Comparison of ENCODE assay signal across 19 mouse cellular contexts in the genomic region with DNA sequence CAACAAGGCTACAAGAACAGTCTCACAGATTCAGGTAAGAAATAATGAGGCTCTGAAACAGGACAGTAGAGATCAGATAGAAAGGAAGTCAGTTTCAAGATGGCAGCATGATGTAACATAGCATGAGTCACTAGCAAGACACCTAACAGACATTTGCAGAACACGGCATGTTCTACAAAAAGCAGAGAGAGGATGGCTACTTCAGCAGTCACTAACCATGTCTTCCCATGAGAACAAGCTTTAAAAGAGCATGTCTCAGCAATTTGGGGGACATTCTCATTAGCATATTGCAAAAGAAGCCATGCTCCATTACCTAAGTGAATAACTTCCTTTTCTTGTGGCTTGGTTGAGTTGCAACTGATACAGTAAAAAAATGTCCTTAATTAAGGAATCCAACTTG.
DNase-seq lines count a peak whose midpoint lies in the region; ATAC-seq and TF ChIP-seq lines count a peak whose summit lies in the region.
"Had no signal": no experiment of that assay in that cellular context is flagged by ENCODE, and none has a peak within 500 bp of the region (broad histone marks: within the 10 kb centered on the region; RNA-seq: fewer than 3 reads in every experiment).

No protein-coding gene starts in this region.

- TF ChIP-seq POLR2A in MEL (IDR thresholded peaks at IDR 0.05; ENCODE audit: control insufficient read depth in 1 of 2, insufficient read depth in 1 of 2, low read depth in 1 of 2, low read length in 2 of 2, poor library complexity in 1 of 2): no peak

- no peak overlapping the region for H3K4me3 ChIP-seq in MEL (ENCODE audit: control insufficient read depth in 1 of 2, insufficient read depth in 1 of 2, low read depth in 2 of 2, low read length in 2 of 2)
- no peak overlapping the region for H3K4me3 ChIP-seq in forebrain, postnatal 0 days (ENCODE audit: low read depth, low read length)
- H3K4me3 ChIP-seq in heart, embryonic 12.5 days: no peak overlapping the region
- H3K4me3 ChIP-seq: embryonic facial prominence, embryonic 10.5 days; forebrain, embryonic 13.5 days; hindbrain, embryonic 10.5 days; hindbrain, embryonic 15.5 days had no signal

- no peaks in the 10 kb centered on the region for H3K9me3 ChIP-seq in MEL (replicated peaks; ENCODE audit: insufficient read depth, low read length)
- no peaks in the 10 kb centered on the region for H3K9me3 ChIP-seq in forebrain, postnatal 0 days (ENCODE audit: low read length)
- H3K9me3 ChIP-seq in heart, embryonic 12.5 days (replicated peaks): no peaks in the 10 kb centered on the region; the same call in 1 of the 2 replicates
- H3K9me3 ChIP-seq: embryonic facial prominence, embryonic 10.5 days; forebrain, embryonic 13.5 days; hindbrain, embryonic 10.5 days; hindbrain, embryonic 15.5 days had no signal

- no peaks in the 10 kb centered on the region for H3K79me2 ChIP-seq in MEL (ENCODE audit: control insufficient read depth, insufficient read depth, low read length, poor library complexity)

- no peak for TF ChIP-seq RAD21 in MEL (IDR thresholded peaks at IDR 0.05; ENCODE audit: low read depth, low read length)

- TF ChIP-seq CTCF in MEL (IDR thresholded peaks at IDR 0.05 in 2 of 3, conservative IDR thresholded peaks at IDR 0.05 in 1 of 3; ENCODE audit: control insufficient read depth in 1 of 3, insufficient read depth in 1 of 3, low read depth in 2 of 3, low read length in 3 of 3, poor library complexity in 1 of 3, severe bottlenecking in 1 of 3): no peak
- TF ChIP-seq CTCF in forebrain, postnatal 0 days (IDR thresholded peaks at IDR 0.05; ENCODE audit: low read depth): no peak

- peak; percentile 7 for DNase-seq in MEL (ENCODE audit: low read depth, low spot score)
- no peak for DNase-seq in forebrain, postnatal 0 days
- DNase-seq in adrenal gland, adult 2 months: no peak
- DNase-seq: adrenal gland, postnatal 10 days; cerebellum, adult 18-20 months; cerebellum, adult 9-11 months; cerebellum, postnatal 36 days; gastrocnemius, postnatal 36 days; heart, adult 18-20 months had no signal

- no peak for TF ChIP-seq EP300 in MEL (IDR thresholded peaks at IDR 0.05; ENCODE audit: low read depth in 1 of 2, low read length in 2 of 2)

- no peaks in the 10 kb centered on the region for H3K4me1 ChIP-seq in MEL (ENCODE audit: control insufficient read depth in 1 of 2, insufficient read depth in 2 of 2, low read length in 2 of 2)
- no peaks in the 10 kb centered on the region for H3K4me1 ChIP-seq in forebrain, postnatal 0 days (ENCODE audit: insufficient read depth)
- no peaks in the 10 kb centered on the region for H3K4me1 ChIP-seq in heart, embryonic 12.5 days (replicated peaks)
- H3K4me1 ChIP-seq: embryonic facial prominence, embryonic 10.5 days; hindbrain, embryonic 10.5 days; hindbrain, embryonic 15.5 days had no signal

- H3K27me3 ChIP-seq in MEL (ENCODE audit: control insufficient read depth in 1 of 2, insufficient read depth in 2 of 2, low read length in 2 of 2): no peaks in the 10 kb centered on the region; a peak in 1 of 4 replicates
- H3K27me3 ChIP-seq in forebrain, postnatal 0 days (ENCODE audit: insufficient read depth, low read length): no peaks in the 10 kb centered on the region
- H3K27me3 ChIP-seq in heart, embryonic 12.5 days (replicated peaks): no peaks in the 10 kb centered on the region
- H3K27me3 ChIP-seq: forebrain, embryonic 13.5 days; hindbrain, embryonic 15.5 days had no signal

- no peaks in the 10 kb centered on the region for H3K36me3 ChIP-seq in MEL (ENCODE audit: control insufficient read depth in 1 of 2, insufficient read depth in 2 of 2, low read length in 2 of 2)
- no peaks in the 10 kb centered on the region for H3K36me3 ChIP-seq in forebrain, postnatal 0 days (ENCODE audit: insufficient read depth)
- H3K36me3 ChIP-seq in heart, embryonic 12.5 days: no peaks in the 10 kb centered on the region
- H3K36me3 ChIP-seq: embryonic facial prominence, embryonic 10.5 days; hindbrain, embryonic 10.5 days; hindbrain, embryonic 15.5 days had no signal

- no peak overlapping the region for H3K4me2 ChIP-seq in forebrain, postnatal 0 days (ENCODE audit: low read depth)
- H3K4me2 ChIP-seq in heart, embryonic 12.5 days: no peak overlapping the region
- H3K4me2 ChIP-seq: forebrain, embryonic 13.5 days; heart, embryonic 11.5 days; hindbrain, embryonic 15.5 days had no signal

- no peak overlapping the region for H3K9ac ChIP-seq in MEL (ENCODE audit: control insufficient read depth, low read depth, low read length, poor library complexity, severe bottlenecking)
- no peak overlapping the region for H3K9ac ChIP-seq in forebrain, postnatal 0 days
- no peak overlapping the region for H3K9ac ChIP-seq in heart, embryonic 12.5 days
- H3K9ac ChIP-seq: forebrain, embryonic 13.5 days; hindbrain, embryonic 15.5 days had no signal

- no peak overlapping the region for H3K27ac ChIP-seq in MEL (ENCODE audit: control insufficient read depth, low read depth, low read length)
- H3K27ac ChIP-seq in forebrain, postnatal 0 days (ENCODE audit: low read depth, low read length): no peak overlapping the region
- no peak overlapping the region for H3K27ac ChIP-seq in heart, embryonic 12.5 days (ENCODE audit: poor library complexity, severe bottlenecking)
- H3K27ac ChIP-seq: embryonic facial prominence, embryonic 10.5 days; forebrain, embryonic 13.5 days; hindbrain, embryonic 10.5 days; hindbrain, embryonic 15.5 days had no signal

- peak; percentile 65 for ATAC-seq in common myeloid progenitor, adult 5-6 weeks (replicated peaks; ENCODE audit: low read depth, poor library complexity, severe bottlenecking)
- ATAC-seq in megakaryocyte progenitor cell, adult 5-6 weeks (replicated peaks; ENCODE audit: poor library complexity): peak; percentile 97
- no peak for ATAC-seq in forebrain, postnatal 0 days
- ATAC-seq in activated CD4-positive, CD25-positive, alpha-beta regulatory T cell, adult 4 months: no peak
- no peak for ATAC-seq in heart, embryonic 12.5 days (ENCODE audit: insufficient number of reproducible peaks, low FRiP score)
- ATAC-seq: forebrain, embryonic 13.5 days; intestine, embryonic 16.5 days had no signal

- 88% methylated on average over 1 of the region's 1 CpGs for WGBS in forebrain, postnatal 0 days
- WGBS in heart, embryonic 12.5 days: 90% methylated on average over 1 of the region's 1 CpGs

TF ChIP-seq in MEL, 35 proteins besides CTCF, POLR2A, EP300 and RAD21:
- TF ChIP-seq MAFK (IDR thresholded peaks at IDR 0.05; ENCODE audit: borderline replicate concordance, low read depth, low read length) (no peak), MAZ (IDR thresholded peaks at IDR 0.05; ENCODE audit: low read depth, low read length) (no peak), CHD1 (IDR thresholded peaks at IDR 0.05; ENCODE audit: low read depth, low read length) (no peak), UBTF (IDR thresholded peaks at IDR 0.05; ENCODE audit: borderline replicate concordance, insufficient read depth, low read depth, low read length) (no peak), ZC3H11A (IDR thresholded peaks at IDR 0.05; ENCODE audit: low read depth, low read length) (no peak), ZMIZ1 (IDR thresholded peaks at IDR 0.05; ENCODE audit: low read depth, low read length) (no peak), NRF1 (IDR thresholded peaks at IDR 0.05; ENCODE audit: insufficient read depth, low read depth, low read length, poor library complexity, severe bottlenecking) (no peak), NELFE (IDR thresholded peaks at IDR 0.05; ENCODE audit: low read depth, low read length) (no peak), USF1 (IDR thresholded peaks at IDR 0.05; ENCODE audit: low read depth, low read length) (no peak), CHD2 (IDR thresholded peaks at IDR 0.05; ENCODE audit: low read length) (no peak), ZKSCAN1 (IDR thresholded peaks at IDR 0.05; ENCODE audit: low read depth, low read length) (no peak), SMC3 (IDR thresholded peaks at IDR 0.05; ENCODE audit: low read depth, low read length) (no peak), RCOR1 (IDR thresholded peaks at IDR 0.05; ENCODE audit: low read depth, low read length) (no peak), KAT2A (conservative IDR thresholded peaks at IDR 0.05; ENCODE audit: low read depth, low read length) (no peak), GABPA (IDR thresholded peaks at IDR 0.05; ENCODE audit: low read depth, low read length) (no peak), HCFC1 (IDR thresholded peaks at IDR 0.05; ENCODE audit: low read depth, low read length) (no peak)

Comparison
In these comparisons a context has a peak if more than half of its experiments do, and no peak if none do; other contexts are left out.
1. ATAC-seq: peak in common myeloid progenitor, adult 5-6 weeks (single experiment) and megakaryocyte progenitor cell, adult 5-6 weeks (single experiment); none in forebrain, postnatal 0 days (single experiment), activated CD4-positive, CD25-positive, alpha-beta regulatory T cell, adult 4 months (single experiment) and heart, embryonic 12.5 days (single experiment).